Mouse (Mus musculus): ENCODE measurements around the gene Kif11.
A peak's percentile ranks its signal among the peaks of the same experiment; 100 is the strongest.

The Kif11 gene

DNA sequence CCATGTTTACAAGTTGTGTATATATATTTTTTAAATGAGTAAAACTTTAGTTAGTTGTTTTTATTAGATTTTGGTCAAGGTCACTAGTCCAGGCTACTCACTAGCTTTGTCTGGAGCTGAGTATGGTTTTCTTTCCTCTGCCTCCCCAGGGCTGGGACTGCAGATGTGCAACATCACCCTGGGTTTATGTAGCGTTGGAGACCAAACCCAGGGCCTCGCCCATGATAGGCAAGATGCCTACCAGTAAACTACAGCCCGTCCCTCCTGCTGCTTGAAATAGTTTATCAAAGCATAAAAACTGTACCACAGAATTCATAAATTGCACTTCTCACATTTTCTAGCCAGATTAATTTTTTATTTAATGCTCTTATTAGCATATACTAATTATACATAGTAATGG is 73.0 kb downstream of the Kif11 start:
- no peak for DNase-seq

DNA sequence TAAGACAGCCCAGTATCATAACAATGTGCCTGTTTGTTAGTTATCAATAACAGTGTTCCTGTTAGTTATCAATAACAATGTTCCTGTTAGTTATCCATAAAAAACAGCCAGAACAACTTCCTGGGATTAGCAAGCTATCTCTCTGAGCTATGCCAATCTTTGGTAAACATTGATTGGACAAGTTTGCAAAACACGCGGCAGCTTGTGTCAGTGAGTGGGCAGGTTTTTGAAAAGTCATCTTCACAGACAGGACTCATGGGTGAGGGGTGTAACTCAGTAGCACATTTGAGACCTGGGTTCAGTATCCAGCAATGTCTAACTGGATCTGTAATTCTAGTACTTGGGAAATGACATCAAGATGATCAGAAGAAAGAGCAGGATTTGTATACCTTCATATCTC is 79.3 kb downstream of the Kif11 start:
- no peak for DNase-seq

DNA sequence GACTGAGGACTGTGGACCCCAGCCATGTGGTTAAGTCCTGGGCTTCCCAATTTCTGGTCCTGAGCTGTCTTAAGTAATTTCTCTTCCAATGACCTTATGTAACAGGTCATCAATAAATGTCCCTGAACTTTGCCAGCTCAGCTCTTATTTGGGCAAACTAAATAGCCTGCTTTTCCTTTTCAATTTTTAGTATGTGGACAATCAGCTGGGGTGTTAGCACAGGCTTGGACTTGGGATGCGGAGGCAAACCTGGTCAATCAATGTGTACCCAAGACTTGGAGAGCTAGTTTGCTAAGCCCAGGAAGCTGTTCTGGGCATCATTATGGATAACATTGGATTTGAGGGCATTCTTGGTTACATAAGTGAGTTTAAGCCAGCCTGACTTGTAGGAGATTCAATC is 79.8 kb downstream of the Kif11 start:
- no peak for DNase-seq

DNA sequence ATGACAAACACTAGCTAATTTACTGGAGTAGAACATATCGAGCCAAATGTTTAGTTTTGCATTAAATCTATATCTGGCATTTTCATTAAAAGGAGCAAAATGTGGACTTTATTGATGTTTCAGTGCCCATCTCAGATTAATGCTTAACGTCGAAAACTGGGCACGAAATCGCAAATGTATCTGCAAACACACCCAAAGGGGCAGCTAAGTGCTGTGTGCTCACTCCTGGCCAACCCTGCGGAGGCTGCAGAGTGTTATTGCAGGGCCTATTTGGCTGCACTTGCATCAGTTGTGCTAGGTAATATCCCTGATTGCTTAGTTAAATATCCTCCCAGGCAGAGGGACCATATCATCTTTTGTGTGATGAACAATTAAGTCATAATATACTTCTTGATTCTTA is 81.8 kb downstream of the Kif11 start:
- DNase-seq, result no peak

DNA sequence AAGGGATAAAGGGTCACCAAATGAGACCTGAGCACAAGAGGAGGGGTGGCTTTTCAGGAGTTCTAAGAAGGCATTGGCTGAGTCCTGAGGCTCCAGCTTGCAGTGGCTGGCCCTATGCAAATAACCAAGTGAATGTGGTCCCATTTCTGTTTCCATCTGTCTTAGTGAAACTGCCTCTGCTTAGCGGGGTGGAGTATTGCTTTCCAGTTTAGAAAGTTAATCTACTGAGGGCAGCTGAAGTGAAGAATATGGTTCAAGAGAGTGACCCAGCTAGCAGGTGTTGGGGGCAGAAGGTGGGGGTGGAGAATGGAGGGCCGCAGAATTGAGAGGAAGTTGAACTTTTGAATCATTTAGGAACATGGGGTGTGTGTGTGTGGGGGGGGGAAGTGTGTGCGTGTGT is 90.2 kb downstream of the Kif11 start:
- peak in 1 of 2 experiments; percentile 35 for DNase-seq

DNA sequence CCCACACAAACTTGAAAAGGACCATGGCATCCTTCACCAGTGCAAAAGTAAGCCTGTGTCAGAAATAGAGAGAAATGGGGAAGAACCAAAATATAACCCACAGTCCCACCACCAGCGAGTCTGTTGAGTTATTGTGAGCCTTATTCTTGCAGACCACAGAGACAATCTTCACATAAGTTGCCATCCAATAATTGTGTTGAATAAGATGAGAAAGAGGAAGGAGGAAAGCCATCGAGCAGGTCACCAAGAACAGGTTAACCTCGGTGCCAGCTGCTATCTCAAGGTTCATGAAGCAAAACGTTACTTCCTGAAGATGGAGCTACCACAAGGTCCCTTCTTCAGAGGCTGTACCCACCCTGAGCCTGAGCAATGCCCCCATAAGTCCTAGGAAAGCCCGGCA is 90.8 kb downstream of the Kif11 start:
- peak in 1 of 2 experiments; percentile 34 for DNase-seq

DNA sequence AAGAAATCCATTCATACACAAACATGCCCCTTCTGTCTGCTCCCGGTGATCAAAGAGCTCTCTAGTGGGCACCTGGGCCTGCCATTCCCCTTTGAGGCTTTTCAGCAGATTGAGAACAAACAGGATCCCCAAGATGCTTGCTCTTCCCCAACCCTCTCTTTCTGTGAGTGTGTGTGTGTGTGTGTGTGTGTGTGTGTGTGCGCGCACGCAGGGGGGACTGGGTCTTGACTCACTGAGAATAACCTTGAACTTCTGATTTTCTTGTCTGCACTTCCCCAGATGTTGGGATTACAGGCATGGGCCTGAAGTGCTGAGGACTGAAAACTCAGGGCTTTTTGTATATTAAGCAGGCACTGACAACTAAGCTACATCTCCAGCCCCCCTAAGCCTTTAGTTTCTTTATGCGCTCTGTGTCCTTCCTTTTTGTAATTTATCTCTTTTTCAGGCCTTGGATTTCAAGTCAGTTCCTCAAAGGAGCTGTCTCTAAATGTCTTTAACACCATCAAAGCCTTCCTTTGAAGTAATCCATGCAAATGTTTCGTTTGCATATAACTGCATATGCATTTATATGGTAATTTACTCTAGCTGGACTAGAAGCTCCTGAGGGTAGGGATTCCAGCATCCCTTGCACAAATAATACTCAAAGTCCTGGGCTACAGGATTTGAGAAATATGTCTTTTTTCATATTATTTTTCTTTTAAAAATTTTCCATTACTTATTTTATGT is 92.8 kb downstream of the Kif11 start:
- DNase-seq, result no peak
